Mouse (Mus musculus) retina, postnatal 1 day (tissue): ENCODE results near the gene Cep170b.
A peak's percentile ranks its signal among the peaks of the same experiment; 100 is the strongest.

Source experiments
- DNase-seq: peaks from one replicate; pipeline ENCODE4 v3.0.0-alpha.2; 2012

The Cep170b gene

GRCm38 (mm10) chr12:112702374-112703320 is 17.6 kb upstream of the Cep170b start:
- no peak for DNase-seq

GRCm38 (mm10) chr12:112706704-112707572 is 13.3 kb upstream of the Cep170b start:
- DNase-seq = peak; percentile 89

- no peak for DNase-seq
Observed at GRCm38 (mm10) chr12:112707573-112707869, 12.7 kb upstream of the Cep170b start.

- DNase-seq = no peak
Observed at GRCm38 (mm10) chr12:112713984-112714383, 6.3 kb upstream of the Cep170b start.

- peak; percentile 74 for DNase-seq
Observed at GRCm38 (mm10) chr12:112717140-112717539, 3.1 kb upstream of the Cep170b start.

- DNase-seq = no peak
Observed at GRCm38 (mm10) chr12:112718995-112719394, 1.3 kb upstream of the Cep170b start.

- DNase-seq = no peak
Observed at GRCm38 (mm10) chr12:112720890-112721423, 702 bp downstream of the Cep170b start.

- DNase-seq = peak; percentile 66
Observed at GRCm38 (mm10) chr12:112721424-112722239, 1.4 kb downstream of the Cep170b start.

- DNase-seq = peak; percentile 55
Observed at GRCm38 (mm10) chr12:112722240-112723027, 2.2 kb downstream of the Cep170b start.

- DNase-seq = no peak
Observed at GRCm38 (mm10) chr12:112723028-112723330, 2.7 kb downstream of the Cep170b start.

GRCm38 (mm10) chr12:112723445-112723844 is 3.2 kb downstream of the Cep170b start:
- DNase-seq = no peak

- DNase-seq = peak; percentile 81
Observed at GRCm38 (mm10) chr12:112724077-112724805, 4.0 kb downstream of the Cep170b start.

- DNase-seq = no peak
Observed at GRCm38 (mm10) chr12:112727801-112728200, 7.5 kb downstream of the Cep170b start.

- no peak for DNase-seq
Observed at GRCm38 (mm10) chr12:112730808-112731207, 10.6 kb downstream of the Cep170b start.

GRCm38 (mm10) chr12:112732591-112732990 is 12.3 kb downstream of the Cep170b start:
- no peak for DNase-seq

GRCm38 (mm10) chr12:112734108-112734820 is 14.0 kb downstream of the Cep170b start:
- DNase-seq = no peak

GRCm38 (mm10) chr12:112734881-112735655 is 14.8 kb downstream of the Cep170b start:
- DNase-seq = no peak

- no peak for DNase-seq
Observed at GRCm38 (mm10) chr12:112735896-112736635, 15.8 kb downstream of the Cep170b start.

- DNase-seq = no peak
Observed at GRCm38 (mm10) chr12:112736636-112736925, 16.3 kb downstream of the Cep170b start.
